Mouse (Mus musculus) heart, postnatal 14 days (tissue): ENCODE measurements around the gene Ttc21a. TPM values are rescaled to one million over a fixed set of nuclear protein-coding genes. Genes with fewer than 3 reads are reported as not detected.

Experiments
- DNase-seq, 2 experiments: peaks; one replicate each; pipeline ENCODE4 v3.0.0; 2021 to 2022
- intact Hi-C: fragments of 180-260 bp; cut with DNase I; formaldehyde crosslinking; loops from one replicate; pipeline ENCODE4 v1.15.1; 2025
- long read RNA-seq, 2 experiments: library from polyadenylated mRNA; stranded (forward); transcript quantifications; one replicate each; pipeline ENCODE4 v2.0.0; 2021
- total RNA-seq, 2 experiments: library from RNA; stranded (reverse); gene quantifications; 2 replicates each; pipeline ENCODE4 v1.2.3; 2021

Ttc21a gene
- total RNA-seq = under 1 TPM in 1 of 2 experiments, not detected in 1; 0.26 TPM
- long read RNA-seq, experiment 1, partial matches to known transcripts = 1 of 1 reads
- long read RNA-seq, experiment 1, other reads (novel, unspliced or antisense) = 0 of 1 reads
- long read RNA-seq, experiment 2 = 0 reads

- intact Hi-C loops = no loop called here
- peak; percentile 97 to 98 for DNase-seq
These were observed at the start of gene Ttc21a, which contains the start of gene Gorasp1 for GRCm38 (mm10) chr9:119937005-119937773. TSS of gene Ttc21a (plus strand) at chr9:119937606. TSS of gene Gorasp1 (minus strand) at chr9:119937565.

GRCm38 (mm10) chr9:119888843-119889246 is 48.6 kb upstream of the Ttc21a start:
- no peak for DNase-seq
- intact Hi-C loops = no loop called here

- DNase-seq = no peak
- intact Hi-C loops = no loop called here
These were observed 48.0 kb upstream of the Ttc21a start for GRCm38 (mm10) chr9:119889446-119889845.

GRCm38 (mm10) chr9:119890692-119891091 is 46.7 kb upstream of the Ttc21a start:
- intact Hi-C loops = loop anchor here (1.0 to 5.0 kb wide), 3 partner anchors 98 to 433 kb away; no protein-coding TSS in a partner anchor
- peak in 1 of 2 experiments; percentile 38 for DNase-seq

- DNase-seq = no peak
- intact Hi-C loops = loop anchor here (5.0 kb wide), 1 partner anchor 437 kb away; no protein-coding TSS in a partner anchor
These were observed 43.5 kb upstream of the Ttc21a start for GRCm38 (mm10) chr9:119893881-119894280.

- DNase-seq = peak; percentile 94 to 98
These were observed 42.9 kb upstream of the Ttc21a start, which contains the start of gene Wdr48 for GRCm38 (mm10) chr9:119894339-119895009. TSS of gene Wdr48 (plus strand) at chr9:119894878.

GRCm38 (mm10) chr9:119895040-119895721 is 42.2 kb upstream of the Ttc21a start:
- DNase-seq = peak in 1 of 2 experiments; percentile 37
- intact Hi-C loops = no loop called here

More at GRCm38 (mm10) chr9:119894339-119895009, 42.9 kb upstream of the Ttc21a start, which contains the start of gene Wdr48:
- intact Hi-C loops = loop anchor here (5.0 kb wide), 1 partner anchor 437 kb away; no protein-coding TSS in a partner anchor

GRCm38 (mm10) chr9:119899446-119899845 is 38.0 kb upstream of the Ttc21a start:
- DNase-seq = no peak
- intact Hi-C loops = no loop called here

- DNase-seq = no peak
- intact Hi-C loops = no loop called here
These were observed 34.8 kb upstream of the Ttc21a start for GRCm38 (mm10) chr9:119902410-119903151.

GRCm38 (mm10) chr9:119908708-119909107 is 28.7 kb upstream of the Ttc21a start:
- DNase-seq = no peak
- intact Hi-C loops = no loop called here

GRCm38 (mm10) chr9:119909931-119910330 is 27.5 kb upstream of the Ttc21a start:
- no peak for DNase-seq
- intact Hi-C loops = loop anchor here (5.0 kb wide), 2 partner anchors 107 to 162 kb away; no protein-coding TSS in a partner anchor

- intact Hi-C loops = loop anchor here (5.0 kb wide), 2 partner anchors 104 to 159 kb away; no protein-coding TSS in a partner anchor
- DNase-seq = no peak
These were observed 24.1 kb upstream of the Ttc21a start for GRCm38 (mm10) chr9:119913087-119913838.

- intact Hi-C loops = no loop called here
These were observed 17.5 kb upstream of the Ttc21a start for GRCm38 (mm10) chr9:119919858-119920257.

GRCm38 (mm10) chr9:119923462-119923861 is 13.9 kb upstream of the Ttc21a start:
- DNase-seq = no peak
- intact Hi-C loops = no loop called here

More at GRCm38 (mm10) chr9:119919858-119920257, 17.5 kb upstream of the Ttc21a start:
- DNase-seq = no peak

- intact Hi-C loops = no loop called here
- DNase-seq = no peak
These were observed 12.2 kb upstream of the Ttc21a start for GRCm38 (mm10) chr9:119925120-119925657.

- no peak for DNase-seq
- intact Hi-C loops = no loop called here
These were observed 11.7 kb upstream of the Ttc21a start for GRCm38 (mm10) chr9:119925729-119926128.

- DNase-seq = no peak
- intact Hi-C loops = no loop called here
These were observed 10.9 kb upstream of the Ttc21a start for GRCm38 (mm10) chr9:119926497-119926896.

- no peak for DNase-seq
- intact Hi-C loops = no loop called here
These were observed 5.0 kb upstream of the Ttc21a start for GRCm38 (mm10) chr9:119932358-119932757.
